Mouse (Mus musculus): ENCODE measurements around the gene Kif1a.
A peak's percentile ranks its signal among the peaks of the same experiment; 100 is the strongest.

Gene Kif1a

DNA sequence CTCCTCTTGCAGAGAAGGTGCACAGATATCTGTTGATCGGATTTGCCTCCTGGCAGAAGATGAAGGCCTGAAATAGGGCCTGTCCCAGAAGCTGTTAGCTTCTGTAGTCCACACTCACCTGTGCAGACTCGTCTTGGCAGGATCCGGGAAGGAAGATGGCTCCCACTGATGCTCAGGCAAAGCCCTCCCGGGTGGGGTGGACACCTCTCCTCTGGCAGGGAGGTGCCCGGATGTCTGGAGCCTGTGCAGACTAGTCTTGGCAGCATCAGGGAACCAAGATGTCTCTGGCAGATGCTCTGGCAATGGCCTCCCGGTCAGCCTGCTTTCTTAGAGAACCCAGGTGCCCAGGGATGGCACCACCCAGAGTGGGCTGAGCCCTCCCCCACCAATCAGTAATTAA is 131.0 kb downstream of the Kif1a start:
- DNase-seq (ENCODE audit: low spot score) = peak; percentile 32
